Comparison of ENCODE assay signal across 23 mouse cellular contexts in the genomic region with DNA sequence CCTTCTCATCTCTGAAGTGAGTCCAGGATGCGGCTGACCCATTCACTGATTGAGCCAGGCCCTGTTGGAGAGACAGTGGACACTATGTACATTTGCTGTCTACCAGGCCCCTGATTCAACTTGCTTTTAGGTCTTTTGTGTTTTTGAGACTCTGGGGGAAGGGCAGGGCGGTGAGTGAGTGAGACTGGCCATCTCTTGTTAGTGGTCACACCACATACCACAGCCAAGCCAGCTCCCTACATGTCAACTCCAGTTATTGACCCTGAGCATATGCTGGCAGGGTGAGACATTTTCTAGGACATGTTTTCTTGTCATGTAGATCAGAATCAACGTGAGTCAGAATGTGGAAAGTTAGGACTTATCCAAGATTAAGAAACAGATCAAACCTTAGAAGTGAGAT.
DNase-seq lines count a peak whose midpoint lies in the region; ATAC-seq lines count a peak whose summit lies in the region.
"Had no signal": no experiment of that assay in that cellular context is flagged by ENCODE, and none has a peak within 500 bp of the region (broad histone marks: within the 10 kb centered on the region; RNA-seq: fewer than 3 reads in every experiment).

No protein-coding gene starts in this region.

- no peak overlapping the region for H3K4me3 ChIP-seq in heart, embryonic 10.5 days
- H3K4me3 ChIP-seq in heart, embryonic 14.5 days (ENCODE audit: control insufficient read depth in 1 of 2, insufficient read depth in 1 of 2, low read depth in 1 of 2, low read length in 2 of 2) = no peak overlapping the region
- H3K4me3 ChIP-seq: embryonic facial prominence, embryonic 10.5 days; embryonic facial prominence, embryonic 13.5 days; erythroblast, embryonic 14.5 days; forebrain, embryonic 12.5 days; forebrain, embryonic 15.5 days had no signal

- no peaks in the 10 kb centered on the region for H3K9me3 ChIP-seq in heart, embryonic 10.5 days
- H3K9me3 ChIP-seq in heart, embryonic 14.5 days (ENCODE audit: control insufficient read depth, low read length) = no peaks in the 10 kb centered on the region
- H3K9me3 ChIP-seq: embryonic facial prominence, embryonic 10.5 days; embryonic facial prominence, embryonic 13.5 days; forebrain, embryonic 12.5 days; forebrain, embryonic 15.5 days had no signal

- H3K4me2 ChIP-seq in heart, embryonic 14.5 days (ENCODE audit: low read length) = no peak overlapping the region
- H3K4me2 ChIP-seq: embryonic facial prominence, embryonic 13.5 days; forebrain, embryonic 12.5 days; forebrain, embryonic 15.5 days; hindbrain, embryonic 14.5 days had no signal

- ATAC-seq in heart, embryonic 14.5 days (ENCODE audit: insufficient number of reproducible peaks, insufficient read depth, low FRiP score, low read depth) = no peak
- ATAC-seq: forebrain, embryonic 15.5 days; intestine, postnatal 0 days had no signal

- no peaks in the 10 kb centered on the region for H3K36me3 ChIP-seq in heart, embryonic 10.5 days
- no peaks in the 10 kb centered on the region for H3K36me3 ChIP-seq in heart, embryonic 14.5 days (ENCODE audit: control insufficient read depth, insufficient read depth, low read length)
- H3K36me3 ChIP-seq: embryonic facial prominence, embryonic 10.5 days; embryonic facial prominence, embryonic 13.5 days; forebrain, embryonic 12.5 days; forebrain, embryonic 15.5 days had no signal

- DNase-seq in heart, embryonic 10.5 days (ENCODE audit: low spot score) = no peak
- no peak for DNase-seq in heart, adult 8-10 months (ENCODE audit: low spot score)
- no peak for DNase-seq in heart, postnatal 36 days
- DNase-seq in 416B (ENCODE audit: low read depth) = peak; percentile 65
- DNase-seq in natural killer cell, adult 2 months (ENCODE audit: low spot score in 2 of 2) = peak; percentile 28 to 60
- DNase-seq in left cerebral cortex, postnatal 14 days (ENCODE audit: low spot score in 2 of 2) = no peak
- DNase-seq: adrenal gland, adult 8-10 months; adrenal gland, postnatal 25 days; cerebellum, adult 11-12 months; cerebellum, adult 8-10 months; cerebellum, postnatal 10 days; cerebellum, postnatal 36 days; embryo, embryonic 11 days; gastrocnemius, postnatal 25 days; heart, postnatal 4 days had no signal

- peaks cover 43% of the 10 kb centered on the region for H3K4me1 ChIP-seq in heart, embryonic 10.5 days
- peaks cover 15 to 41% of the 10 kb centered on the region in 2 experiments for H3K4me1 ChIP-seq in heart, embryonic 14.5 days (ENCODE audit: control insufficient read depth in 2 of 2, insufficient read depth in 2 of 2, low read length in 2 of 2)

- no peak overlapping the region for H3K9ac ChIP-seq in heart, embryonic 14.5 days (ENCODE audit: low read length)
- H3K9ac ChIP-seq: embryonic facial prominence, embryonic 13.5 days; forebrain, embryonic 12.5 days; forebrain, embryonic 15.5 days; hindbrain, embryonic 14.5 days had no signal

- peak overlapping the region; percentile 71 for H3K27ac ChIP-seq in heart, embryonic 10.5 days
- peak overlapping the region; percentile 1 to 8; a peak in 1 of 4 replicates for H3K27ac ChIP-seq in heart, embryonic 14.5 days (replicated peaks in 1 of 2; ENCODE audit: control insufficient read depth in 1 of 2, insufficient read depth in 1 of 2, low read depth in 2 of 2, low read length in 2 of 2)
- H3K27ac ChIP-seq: embryonic facial prominence, embryonic 10.5 days; embryonic facial prominence, embryonic 13.5 days; forebrain, embryonic 12.5 days; forebrain, embryonic 15.5 days; hindbrain, embryonic 14.5 days had no signal

- 83% methylated on average over 3 of the region's 3 CpGs for WGBS in heart, embryonic 10.5 days
- 75% methylated on average over 3 of the region's 3 CpGs for WGBS in heart, embryonic 14.5 days

- intact Hi-C loops in heart, postnatal 36 days (cut with DNase I) = no loop called here
- intact Hi-C loops in left cerebral cortex, postnatal 14 days (cut with DNase I) = no loop called here

- H3K27me3 ChIP-seq in heart, embryonic 10.5 days (ENCODE audit: insufficient read depth, poor library complexity, severe bottlenecking) = no peaks in the 10 kb centered on the region
- H3K27me3 ChIP-seq in heart, embryonic 14.5 days (ENCODE audit: control insufficient read depth, insufficient read depth, low read length) = no peaks in the 10 kb centered on the region
- H3K27me3 ChIP-seq: embryonic facial prominence, embryonic 13.5 days; forebrain, embryonic 15.5 days had no signal

Comparison
In these comparisons a context has a peak if more than half of its experiments do, and no peak if none do; other contexts are left out.
1. DNase-seq: peak in 416B (single experiment) and natural killer cell, adult 2 months (2 of 2); none in heart, embryonic 10.5 days (single experiment), heart, adult 8-10 months (single experiment), heart, postnatal 36 days (0 of 2) and left cerebral cortex, postnatal 14 days (0 of 2).